Mouse (Mus musculus) embryonic facial prominence, embryonic 14.5 days (tissue): ENCODE measurements around the gene Bub1b. TPM values are rescaled to one million over a fixed set of nuclear protein-coding genes. Genes with fewer than 3 reads are reported as not detected.

ENCODE experiments used
- polyA plus RNA-seq: library from polyadenylated mRNA; unstranded; fragments of >200 nt; fragmentation: Nextera tagmentation; extraction: Ambion mirVana; gene quantifications from 2 replicates; pipeline ENCODE4 v1.2.1, GENCODE M21; 2014

Bub1b gene
- polyA plus RNA-seq, 1 experiment from 2014 or later, result 53.4 TPM

Other genes starting within 250 kb of the Bub1b start
- gene Gpr176, start 224.8 kb upstream of the Bub1b start, polyA plus RNA-seq, result 0.34 and 0.53 TPM in 2 replicates
- gene Eif2ak4, start 209.6 kb upstream of the Bub1b start, polyA plus RNA-seq, result 10.0 and 10.8 TPM in 2 replicates
- 237 and 260 TPM in 2 replicates for gene Srp14, start 118.5 kb upstream of the Bub1b start, polyA plus RNA-seq
- gene Bmf, start 48.5 kb upstream of the Bub1b start, polyA plus RNA-seq, result 5.6 and 7.6 TPM in 2 replicates
- 2.0 and 2.5 TPM in 2 replicates for gene Pak6, start 65.1 kb downstream of the Bub1b start, polyA plus RNA-seq
- 0.05 and 0.11 TPM in 2 replicates for gene Ankrd63, start 105.8 kb downstream of the Bub1b start, polyA plus RNA-seq
- gene Plcb2, start 130.2 kb downstream of the Bub1b start, polyA plus RNA-seq, result 0.85 and 1.2 TPM in 2 replicates
- 19.1 and 20.7 TPM in 2 replicates for gene Inafm2, start 147.5 kb downstream of the Bub1b start, polyA plus RNA-seq
- 0.96 and 1.0 TPM in 2 replicates for gene Ccdc9b, start 164.4 kb downstream of the Bub1b start, polyA plus RNA-seq
- gene Phgr1, start 174.6 kb downstream of the Bub1b start, polyA plus RNA-seq, result 0.35 TPM in 1 of 2 replicates, not detected in the other
- 1.4 and 2.3 TPM in 2 replicates for gene Disp2, start 181.5 kb downstream of the Bub1b start, polyA plus RNA-seq
- 75.7 and 94.2 TPM in 2 replicates for gene Knstrn, start 215.8 kb downstream of the Bub1b start, polyA plus RNA-seq